Comparison of ENCODE assay signal across 12 mouse cellular contexts in the genomic region with DNA sequence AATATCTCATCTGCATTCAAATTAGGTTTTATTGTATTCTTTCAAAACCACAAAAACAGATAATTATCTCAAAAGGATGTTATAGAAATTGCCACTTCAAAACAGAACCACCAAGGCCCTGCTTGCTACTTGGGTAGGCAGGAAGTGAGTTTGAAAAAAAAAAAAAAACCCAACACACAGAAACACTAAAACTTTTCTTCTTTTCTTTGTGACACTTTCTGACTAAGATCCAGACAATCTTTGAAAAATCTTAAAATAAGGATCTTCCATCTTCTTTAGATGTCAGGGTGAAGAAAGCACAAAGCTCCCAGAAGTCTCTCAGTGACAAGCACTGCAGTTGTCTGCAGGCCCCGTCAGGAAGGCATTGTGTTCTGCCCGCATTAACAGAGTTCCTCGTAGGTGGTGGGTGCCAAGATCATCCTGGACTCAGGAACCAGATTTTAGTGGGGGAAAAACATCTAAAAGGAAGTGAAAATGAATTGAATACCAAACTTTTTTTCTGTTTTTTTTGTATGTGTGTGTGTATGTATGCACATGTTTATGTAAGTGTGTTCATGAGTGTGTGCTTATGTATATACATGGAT.
DNase-seq lines count a peak whose midpoint lies in the region; ATAC-seq and TF ChIP-seq lines count a peak whose summit lies in the region.
"Had no signal": no experiment of that assay in that cellular context is flagged by ENCODE, and none has a peak within 500 bp of the region (broad histone marks: within the 10 kb centered on the region; RNA-seq: fewer than 3 reads in every experiment).

No protein-coding gene starts in this region.

- H3K27me3 ChIP-seq in spleen, adult 2 months (ENCODE audit: control insufficient read depth, insufficient read depth, low read length): no peaks in the 10 kb centered on the region
- H3K27me3 ChIP-seq: liver, embryonic 15.5 days had no signal

- no peak for TF ChIP-seq CTCF in spleen, adult 2 months (IDR thresholded peaks at IDR 0.05; ENCODE audit: extremely low read depth, insufficient read depth, insufficient read length, insufficient replicate concordance)

- H3K36me3 ChIP-seq in spleen, adult 2 months (ENCODE audit: control insufficient read depth, insufficient read depth, low read length): no peaks in the 10 kb centered on the region
- H3K36me3 ChIP-seq: heart, embryonic 10.5 days; liver, embryonic 15.5 days had no signal

- WGBS in spleen, adult 2 months: 21% methylated on average over 3 of the region's 3 CpGs

- H3K27ac ChIP-seq in spleen, adult 2 months (ENCODE audit: insufficient read depth, low read length): peak overlapping the region; percentile 37; the same call in 1 of the 2 replicates
- H3K27ac ChIP-seq: heart, embryonic 10.5 days; liver, embryonic 15.5 days had no signal

- peak; percentile 62 for ATAC-seq in granulocyte monocyte progenitor cell, adult 5-6 weeks (replicated peaks; ENCODE audit: poor library complexity, severe bottlenecking)
- ATAC-seq: intestine, postnatal 0 days had no signal

- no peak for TF ChIP-seq POLR2A in spleen, adult 2 months (IDR thresholded peaks at IDR 0.05; ENCODE audit: low read depth, low read length)

- no peaks in the 10 kb centered on the region; the same call in 1 of the 2 replicates for H3K4me1 ChIP-seq in spleen, adult 2 months (ENCODE audit: control insufficient read depth, insufficient read depth, insufficient read length)
- H3K4me1 ChIP-seq: liver, embryonic 15.5 days had no signal

- DNase-seq in spleen, adult 2 months (ENCODE audit: low read depth in 1 of 2, low spot score in 2 of 2): peak in 1 of 2 experiments; percentile 23
- no peak for DNase-seq in spleen, adult 18-20 months
- peak; percentile 35 for DNase-seq in T-cell, adult 2 months (ENCODE audit: low spot score)
- DNase-seq in thymus, postnatal 4 days: peak; percentile 34
- DNase-seq in layer of hippocampus, adult 18-20 months (ENCODE audit: low spot score in 2 of 2): no peak
- no peak for DNase-seq in gastrocnemius, postnatal 25 days
- DNase-seq: left cerebral cortex, postnatal 4 days; right cerebral cortex, postnatal 25 days had no signal

- H3K4me3 ChIP-seq in spleen, adult 2 months (ENCODE audit: extremely low read depth, insufficient read depth, insufficient read length): no peak overlapping the region
- H3K4me3 ChIP-seq: heart, embryonic 10.5 days; liver, embryonic 15.5 days had no signal

Comparison
In these comparisons a context has a peak if more than half of its experiments do, and no peak if none do; other contexts are left out.
1. DNase-seq: peak in T-cell, adult 2 months (single experiment) and thymus, postnatal 4 days (single experiment); none in spleen, adult 18-20 months (0 of 2), layer of hippocampus, adult 18-20 months (0 of 2) and gastrocnemius, postnatal 25 days (single experiment).